Mouse (Mus musculus) stomach, embryonic 15.5 days (tissue): ENCODE data around the gene Rpp40. TPM values are rescaled to one million over a fixed set of nuclear protein-coding genes. Genes with fewer than 3 reads are reported as not detected.
A peak's percentile ranks its signal among the peaks of the same experiment; 100 is the strongest.

Experiments used
- ATAC-seq: fragments of 200-750 bp; cut with Nextera tagmentation; 2 replicates; pipeline ENCODE4 v1.8.0; 2017; ENCODE audit warnings: low read depth, moderate number of reproducible peaks, moderate TSS enrichment; ENCODE audit not compliant: insufficient read depth, low FRiP score
- H3K27ac ChIP-seq: fragments of 300-500 bp; sonication (generic); 2 replicates; pipeline ENCODE4 v1.5.1; 2015; ENCODE audit warnings: mild to moderate bottlenecking, inconsistent platforms
- H3K27me3 ChIP-seq: fragments of 300-500 bp; sonication (generic); replicated peaks from 2 replicates; pipeline ENCODE4 v1.6.1; 2015; ENCODE audit warnings: inconsistent platforms
- H3K36me3 ChIP-seq: fragments of 300-500 bp; sonication (generic); 2 replicates; pipeline ENCODE4 v1.6.1; 2015; ENCODE audit warnings: inconsistent platforms
- H3K4me1 ChIP-seq: fragments of 300-500 bp; sonication (generic); 2 replicates; pipeline ENCODE4 v1.6.1; 2015; ENCODE audit warnings: inconsistent platforms
- H3K4me2 ChIP-seq: fragments of 300-500 bp; sonication (generic); 2 replicates; pipeline ENCODE4 v1.6.1; 2015; ENCODE audit warnings: mild to moderate bottlenecking, inconsistent platforms
- H3K4me3 ChIP-seq: fragments of 300-500 bp; sonication (generic); replicated peaks from 2 replicates; pipeline ENCODE4 v1.5.1; 2015; ENCODE audit warnings: inconsistent platforms
- H3K9ac ChIP-seq: fragments of 300-500 bp; sonication (generic); 2 replicates; pipeline ENCODE4 v1.6.1; 2015; ENCODE audit warnings: inconsistent platforms
- H3K9me3 ChIP-seq: fragments of 300-500 bp; sonication (generic); 2 replicates; pipeline ENCODE4 v1.6.1; 2016; ENCODE audit warnings: inconsistent platforms
- WGBS: fragments of 180-500 bp; shearing (Covaris S2); methylation state at CpG from one replicate; pipeline ENCODE4 v1.1.7; 2015; 5-methylcytosine and 5-hydroxymethylcytosine counted together
- polyA plus RNA-seq: library from polyadenylated mRNA; unstranded; fragments of >200 nt; fragmentation: Nextera tagmentation; extraction: Ambion mirVana; gene quantifications from 2 replicates; pipeline ENCODE4 v1.2.1, GENCODE M21; 2015

Gene Rpp40
- polyA plus RNA-seq = 16.8 and 18.9 TPM in 2 replicates

DNA sequence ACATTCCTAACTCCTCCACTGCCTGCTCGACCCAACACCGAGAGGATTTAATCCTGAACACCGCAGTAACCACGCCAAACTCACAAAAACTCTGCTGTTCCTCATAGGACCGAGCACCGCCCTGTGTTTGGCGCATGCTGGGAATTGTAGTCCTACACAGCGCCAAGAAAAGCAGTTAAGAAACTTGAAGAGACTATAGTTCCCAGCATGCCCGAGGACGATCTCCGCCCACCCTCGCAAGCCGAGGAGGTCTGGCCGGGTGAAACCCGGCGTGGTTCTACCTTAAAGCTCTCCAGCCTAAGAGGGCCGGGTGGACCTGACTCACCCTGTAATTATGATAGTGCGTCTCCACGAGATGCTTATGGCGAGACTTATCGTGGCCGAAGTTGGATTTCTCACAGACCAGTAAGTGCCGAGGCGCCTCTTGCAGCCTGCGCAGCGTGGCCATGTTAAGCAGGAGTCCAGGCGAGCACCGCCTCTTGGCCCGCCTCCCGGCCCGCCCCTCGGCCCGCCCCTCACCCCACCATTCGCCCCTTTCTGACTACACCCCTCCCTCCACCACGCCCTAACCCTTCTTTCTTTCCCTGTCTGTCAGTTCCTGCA lies at the start of gene Rpp40:
TSS of gene Rpp40 (minus strand) at position 481 of the 603 bp plus-strand sequence.
- peak; percentile 100 for ATAC-seq
- Histone ChIP-seq H3K4me2 (peak within 1 kb of the TSS; percentile 57), H3K9ac (peak within 1 kb of the TSS; percentile 23; the same call in 1 of the 2 replicates), H3K36me3 (no peaks in the 10 kb centered on the region), H3K4me3 (peak within 1 kb of the TSS; percentile 81), H3K4me1 (no peaks in the 10 kb centered on the region), H3K9me3 (no peaks in the 10 kb centered on the region), H3K27ac (peak within 1 kb of the TSS; percentile 65; the same call in 1 of the 2 replicates), H3K27me3 (no peaks in the 10 kb centered on the region)
- under 1% methylated on average over 35 of the region's 35 CpGs for WGBS

DNA sequence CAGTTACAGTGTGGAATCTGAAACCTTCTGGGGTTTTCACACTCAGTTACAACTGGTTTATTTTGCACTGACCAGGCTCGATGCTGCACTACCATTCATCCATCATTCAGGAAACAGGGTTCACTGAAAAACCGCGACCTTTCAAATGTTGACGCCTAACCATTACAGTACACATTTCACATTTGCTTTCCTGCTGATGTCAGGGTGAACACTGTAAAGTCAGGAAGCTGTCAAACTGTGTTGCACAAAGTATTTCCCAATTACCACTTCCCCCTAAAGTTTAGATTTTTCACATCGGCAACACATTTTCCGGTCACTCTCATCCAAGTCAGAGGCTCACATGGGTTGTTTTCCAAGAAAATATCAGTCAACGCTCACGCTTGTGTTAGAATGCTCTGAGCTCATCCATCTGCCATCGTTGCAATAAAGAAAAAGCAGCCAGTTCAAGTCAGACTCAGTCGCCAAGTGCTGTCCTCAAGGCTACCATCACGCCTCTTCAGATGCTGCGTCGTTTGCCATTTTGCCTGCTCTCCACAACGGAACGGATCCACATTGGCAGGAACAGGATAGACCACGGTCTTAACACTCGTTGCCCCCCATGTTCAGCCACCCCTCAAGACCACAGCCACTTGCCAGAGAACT lies 43.8 kb upstream of the Rpp40 start:
- no peaks in the 10 kb centered on the region for H3K9me3 ChIP-seq
- no peak overlapping the region for H3K27ac ChIP-seq
- no peak overlapping the region for H3K4me2 ChIP-seq
- no peak overlapping the region for H3K9ac ChIP-seq
- no peak overlapping the region for H3K4me3 ChIP-seq
- H3K27me3 ChIP-seq = no peaks in the 10 kb centered on the region
- no peaks in the 10 kb centered on the region for H3K4me1 ChIP-seq
- no peak for ATAC-seq
- no peaks in the 10 kb centered on the region for H3K36me3 ChIP-seq
- WGBS = 61% methylated on average over 17 of the region's 17 CpGs

DNA sequence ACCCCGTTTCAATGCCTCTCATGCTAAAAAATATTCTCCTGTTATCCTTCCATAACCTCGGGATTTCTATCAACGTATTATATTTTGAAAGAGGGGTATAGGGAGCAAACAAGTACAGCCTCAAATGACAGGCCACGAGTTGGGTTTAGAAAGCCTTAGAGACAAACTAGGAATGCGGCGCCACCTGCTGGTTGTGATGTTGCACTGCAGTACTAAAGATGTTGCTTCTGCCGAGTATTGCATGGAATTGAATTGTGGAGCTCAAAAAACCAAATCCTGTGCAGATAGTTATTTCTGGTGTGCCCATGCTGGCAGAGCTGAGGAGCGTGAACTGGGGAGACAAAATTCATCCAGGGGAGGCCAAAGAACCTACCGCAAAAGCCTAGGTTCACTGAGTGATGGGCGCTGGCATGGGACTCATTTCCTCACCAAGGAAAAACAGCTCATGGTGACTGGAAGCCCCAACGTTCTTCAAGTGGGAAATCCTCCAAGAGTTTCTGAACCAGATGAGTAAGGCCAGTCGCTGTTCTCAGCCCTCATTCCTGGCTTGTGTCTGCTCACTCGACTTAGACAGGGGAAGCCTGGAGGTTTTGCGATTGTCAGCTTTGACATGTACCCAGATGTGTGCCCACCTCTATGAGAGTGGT lies 41.3 kb upstream of the Rpp40 start:
- no peaks in the 10 kb centered on the region for H3K4me1 ChIP-seq
- 20% methylated on average over 14 of the region's 14 CpGs for WGBS
- no peaks in the 10 kb centered on the region for H3K27me3 ChIP-seq
- H3K9me3 ChIP-seq = no peaks in the 10 kb centered on the region
- no peak overlapping the region for H3K4me3 ChIP-seq
- ATAC-seq = no peak
- no peak overlapping the region for H3K27ac ChIP-seq
- H3K9ac ChIP-seq = no peak overlapping the region
- H3K4me2 ChIP-seq = no peak overlapping the region
- H3K36me3 ChIP-seq = no peaks in the 10 kb centered on the region

DNA sequence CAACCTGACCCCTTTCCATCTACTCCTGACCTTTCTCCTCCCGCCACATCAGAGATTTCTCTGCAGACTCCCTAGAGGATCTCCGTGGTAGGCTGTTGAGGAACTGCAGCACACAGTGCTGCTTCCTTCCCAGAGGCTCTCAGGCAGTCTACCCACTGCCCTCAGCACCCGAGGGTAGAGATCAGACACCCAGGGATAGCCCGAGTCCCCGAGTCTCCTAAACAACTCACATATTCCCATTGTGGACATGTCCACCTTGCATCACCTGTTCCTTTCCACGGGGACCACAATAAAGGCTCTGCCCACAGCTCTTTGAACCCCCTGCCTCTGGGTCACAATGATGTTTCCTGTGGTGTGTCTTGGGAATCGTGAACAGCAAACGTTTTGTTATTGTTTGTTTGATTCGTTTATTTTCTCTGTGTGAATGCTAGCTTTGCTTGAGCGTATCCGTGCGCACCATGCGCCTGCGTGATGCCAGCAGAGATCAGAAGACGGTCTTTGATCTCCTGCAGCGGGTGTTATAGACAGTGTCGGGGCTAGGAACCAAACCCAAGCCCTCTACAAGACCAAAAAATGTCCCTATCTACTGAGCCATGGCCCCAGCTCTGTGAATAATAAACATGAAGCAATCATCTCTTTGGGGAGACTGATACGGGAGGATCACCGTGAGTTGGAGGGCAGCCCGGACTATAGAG lies 40.6 kb upstream of the Rpp40 start:
- no peak overlapping the region for H3K27ac ChIP-seq
- H3K4me2 ChIP-seq = no peak overlapping the region
- no peak overlapping the region for H3K9ac ChIP-seq
- no peaks in the 10 kb centered on the region for H3K9me3 ChIP-seq
- H3K4me1 ChIP-seq = no peaks in the 10 kb centered on the region
- no peak for ATAC-seq
- no peak overlapping the region for H3K4me3 ChIP-seq
- 73% methylated on average over 20 of the region's 20 CpGs for WGBS
- no peaks in the 10 kb centered on the region for H3K27me3 ChIP-seq
- no peaks in the 10 kb centered on the region for H3K36me3 ChIP-seq

DNA sequence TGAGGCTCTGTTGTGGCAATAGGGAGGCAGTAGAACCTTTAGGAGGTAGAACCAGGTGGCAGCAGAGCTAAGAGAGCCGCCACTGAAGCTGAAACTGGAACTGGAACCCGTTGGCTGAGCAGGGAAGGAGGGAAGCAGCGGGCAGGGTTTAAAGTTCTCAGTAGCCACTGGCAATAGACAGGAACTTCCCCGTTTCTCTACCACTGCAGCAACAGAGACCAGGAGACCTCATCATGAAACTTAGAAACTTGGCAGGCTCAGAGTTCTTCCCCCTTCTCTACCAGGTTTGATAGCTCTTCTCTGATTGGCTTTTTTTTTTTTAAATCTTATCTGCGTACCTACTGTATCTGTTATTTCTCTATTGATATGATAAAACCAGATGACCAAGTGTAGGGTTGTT lies 34.8 kb upstream of the Rpp40 start:
- WGBS = 76% methylated on average over 5 of the region's 5 CpGs
- no peaks in the 10 kb centered on the region for H3K36me3 ChIP-seq
- H3K27ac ChIP-seq = no peak overlapping the region
- no peaks in the 10 kb centered on the region for H3K4me1 ChIP-seq
- no peak overlapping the region for H3K9ac ChIP-seq
- H3K9me3 ChIP-seq = no peaks in the 10 kb centered on the region
- ATAC-seq = no peak
- no peak overlapping the region for H3K4me3 ChIP-seq
- no peaks in the 10 kb centered on the region for H3K27me3 ChIP-seq
- H3K4me2 ChIP-seq = no peak overlapping the region

DNA sequence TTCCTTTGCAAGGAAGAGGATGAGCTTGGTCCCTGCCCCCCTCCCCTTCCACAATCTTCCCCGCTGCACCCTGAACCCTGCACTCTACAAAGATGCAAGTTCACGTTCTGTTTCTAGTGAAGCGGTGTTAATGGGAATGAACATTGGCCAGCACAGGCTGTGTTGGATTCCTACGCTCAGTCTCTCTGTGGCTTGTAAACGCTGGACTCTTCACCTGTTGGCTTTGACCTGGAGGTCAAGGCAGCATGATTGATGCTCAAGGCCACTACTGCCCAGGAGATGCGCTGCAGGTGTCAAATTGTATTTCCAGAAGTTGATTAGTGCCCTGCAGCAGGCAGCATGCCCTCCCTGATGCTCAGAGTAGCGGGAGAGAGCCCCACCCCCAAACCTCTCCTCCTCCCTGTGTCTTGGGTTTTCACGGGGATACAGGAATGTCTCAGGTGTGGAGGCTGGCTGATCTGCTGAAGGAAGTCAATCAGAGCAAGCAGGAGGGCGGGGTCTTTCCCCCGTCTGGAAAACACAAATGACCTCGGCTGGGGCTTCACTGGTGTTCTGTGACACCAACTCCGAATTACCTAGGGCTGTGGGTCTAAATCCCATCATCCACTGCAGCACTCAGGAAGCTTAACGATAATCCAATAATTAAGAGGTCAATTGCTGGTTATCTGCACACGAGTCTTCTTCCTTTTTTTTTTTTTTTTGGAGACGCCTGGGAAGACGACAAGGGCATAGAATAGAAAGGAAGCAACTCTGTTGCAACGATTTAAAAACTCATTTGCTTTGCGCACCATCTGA lies 33.9 kb upstream of the Rpp40 start:
- whole genome bisulfite sequencing = 48% methylated on average over 18 of the region's 18 CpGs
- no peaks in the 10 kb centered on the region for H3K27me3 ChIP-seq

DNA sequence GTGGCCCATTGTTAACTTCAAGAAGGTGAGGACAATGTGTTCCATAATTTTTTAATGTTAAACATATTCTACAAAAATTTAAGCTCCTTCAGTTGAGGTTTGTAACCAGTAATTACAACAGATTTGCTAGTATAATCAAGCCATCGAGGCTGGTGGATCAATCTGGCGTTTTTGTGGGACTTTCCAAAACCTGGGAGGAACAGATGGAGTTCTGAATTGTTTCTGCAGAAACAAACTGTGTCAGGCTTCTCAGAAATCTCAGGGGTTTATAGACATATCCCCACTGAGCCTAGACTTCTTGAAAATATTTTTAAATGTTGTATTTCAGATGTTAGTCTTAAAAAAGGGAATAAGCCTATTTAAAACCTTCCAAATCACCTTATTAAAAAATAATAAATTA lies 31.8 kb upstream of the Rpp40 start:
- H3K9ac ChIP-seq = no peak overlapping the region
- no peaks in the 10 kb centered on the region; the same call in 1 of the 2 replicates for H3K9me3 ChIP-seq
- 69% methylated on average over 2 of the region's 2 CpGs for WGBS
- H3K4me3 ChIP-seq = no peak overlapping the region
- no peaks in the 10 kb centered on the region for H3K4me1 ChIP-seq
- no peak overlapping the region for H3K27ac ChIP-seq
- H3K4me2 ChIP-seq = no peak overlapping the region
- H3K27me3 ChIP-seq = no peaks in the 10 kb centered on the region
- no peaks in the 10 kb centered on the region for H3K36me3 ChIP-seq
- ATAC-seq = no peak

More for the DNA sequence above, 33.9 kb upstream of the Rpp40 start:
- Histone ChIP-seq H3K9me3 (no peaks in the 10 kb centered on the region; the same call in 1 of the 2 replicates), H3K4me2 (no peak overlapping the region), H3K4me1 (no peaks in the 10 kb centered on the region), H3K36me3 (no peaks in the 10 kb centered on the region), H3K4me3 (no peak overlapping the region), H3K9ac (no peak overlapping the region), H3K27ac (no peak overlapping the region)
- no peak for ATAC-seq

DNA sequence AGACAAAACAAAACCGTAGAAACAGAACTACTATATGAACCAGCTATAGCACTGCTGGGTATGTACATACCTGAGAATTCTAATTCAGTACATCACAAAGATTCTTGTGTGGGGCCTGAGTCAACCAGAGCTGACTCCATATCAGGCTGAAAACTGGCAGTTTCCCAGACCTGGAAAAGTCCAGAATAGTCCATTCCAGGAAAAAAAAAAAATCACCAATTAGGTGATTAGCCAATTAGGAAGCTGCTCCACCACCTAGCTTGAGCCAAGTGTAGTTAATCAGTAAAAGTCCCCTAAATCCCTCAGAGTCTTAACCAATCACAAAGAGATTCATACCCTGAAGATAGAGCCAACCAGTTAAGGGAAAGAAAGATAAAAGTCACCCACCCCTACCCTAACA lies 5.3 kb upstream of the Rpp40 start:
- H3K4me1 ChIP-seq = no peaks in the 10 kb centered on the region
- H3K27ac ChIP-seq = no peak overlapping the region
- no peaks in the 10 kb centered on the region for H3K36me3 ChIP-seq
- no peaks in the 10 kb centered on the region for H3K9me3 ChIP-seq
- ATAC-seq = no peak
- no peak overlapping the region for H3K9ac ChIP-seq
- H3K4me2 ChIP-seq = no peak overlapping the region
- WGBS = 92% methylated on average over 1 of the region's 1 CpGs
- H3K27me3 ChIP-seq = no peaks in the 10 kb centered on the region
- H3K4me3 ChIP-seq = no peak overlapping the region

DNA sequence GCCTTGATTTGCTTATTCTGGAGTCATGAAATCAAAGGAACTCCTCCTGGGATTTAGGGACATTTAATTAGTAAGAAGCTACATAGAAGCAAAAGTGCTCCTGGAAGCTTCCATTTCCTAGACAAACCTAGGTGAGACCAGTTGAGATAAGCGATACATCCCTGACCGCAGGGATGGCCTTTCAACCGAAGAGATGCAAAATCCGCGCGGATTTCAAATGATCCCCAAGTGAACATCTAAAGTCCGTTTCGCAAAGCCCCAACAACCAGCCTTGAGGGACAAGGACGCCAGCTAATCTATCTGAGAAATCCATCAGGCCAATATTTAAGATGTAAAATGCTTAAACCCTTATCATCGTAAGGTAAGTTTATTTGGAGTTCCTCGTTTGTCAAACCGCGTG lies 781 bp downstream of the Rpp40 start:
- ATAC-seq = no peak
- Histone ChIP-seq H3K27ac (no peak overlapping the region), H3K36me3 (no peaks in the 10 kb centered on the region), H3K9ac (peak overlapping the region; percentile 23; the same call in 1 of the 2 replicates), H3K4me1 (no peaks in the 10 kb centered on the region), H3K4me3 (peak overlapping the region; percentile 81), H3K9me3 (no peaks in the 10 kb centered on the region), H3K4me2 (peak overlapping the region; percentile 57), H3K27me3 (no peaks in the 10 kb centered on the region)
- under 1% methylated on average over 13 of the region's 13 CpGs for WGBS

DNA sequence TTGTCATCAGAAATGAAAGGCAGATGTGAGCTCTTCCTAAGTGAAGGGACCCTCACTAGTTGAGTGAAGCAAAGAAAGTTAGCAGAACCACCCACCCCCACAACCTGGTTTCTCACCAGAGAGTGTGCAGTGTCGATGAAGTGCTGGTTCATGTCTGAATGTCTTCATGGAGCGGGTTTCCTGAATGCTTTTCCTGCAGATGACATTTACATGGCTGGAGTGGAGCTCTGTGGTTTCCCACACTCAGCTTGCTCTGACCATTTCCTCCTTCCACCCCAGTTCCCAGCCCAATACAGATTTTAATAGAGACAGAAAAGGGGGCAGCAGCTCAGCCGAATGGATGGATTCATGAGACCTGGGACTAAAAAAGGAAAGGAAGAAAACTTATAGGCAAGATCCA lies 13.3 kb downstream of the Rpp40 start:
- no peak overlapping the region for H3K27ac ChIP-seq
- H3K9ac ChIP-seq = no peak overlapping the region
- no peak for ATAC-seq
- no peaks in the 10 kb centered on the region for H3K27me3 ChIP-seq
- no peak overlapping the region for H3K4me3 ChIP-seq
- no peaks in the 10 kb centered on the region for H3K4me1 ChIP-seq
- H3K9me3 ChIP-seq = no peaks in the 10 kb centered on the region
- H3K4me2 ChIP-seq = no peak overlapping the region
- H3K36me3 ChIP-seq = peaks cover 10% of the 10 kb centered on the region; the same call in 1 of the 2 replicates
- WGBS = 84% methylated on average over 3 of the region's 3 CpGs

DNA sequence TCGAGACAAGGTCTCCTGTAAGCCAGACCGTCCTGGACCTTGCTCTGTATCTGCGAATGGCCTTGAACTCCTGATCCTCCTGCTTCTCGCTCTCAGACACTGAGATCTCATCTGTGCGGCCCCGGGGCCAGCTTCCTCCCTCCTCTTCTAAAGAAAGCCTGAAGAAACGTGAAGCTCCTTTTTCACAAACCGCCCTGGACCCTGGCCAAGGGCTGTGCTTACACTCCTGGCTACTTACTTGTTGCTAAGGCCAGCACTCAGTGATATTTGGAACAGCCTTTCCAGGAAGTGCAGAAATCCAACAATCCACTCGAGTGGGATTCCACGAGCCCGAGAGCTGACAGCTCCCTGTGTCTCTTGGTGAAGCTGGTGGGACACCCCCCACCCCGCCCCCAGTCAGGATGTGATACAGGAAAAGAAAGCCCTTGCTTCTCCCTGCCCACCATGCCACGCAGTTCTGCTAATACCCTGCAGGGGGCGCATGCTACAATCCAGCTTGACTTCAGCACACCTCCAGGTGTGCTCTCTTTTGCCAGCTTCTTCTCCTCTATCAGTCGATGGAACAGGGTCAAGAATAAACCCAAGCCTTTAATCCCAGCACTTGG lies 19.9 kb downstream of the Rpp40 start:
- Histone ChIP-seq H3K4me1 (no peaks in the 10 kb centered on the region), H3K27ac (no peak overlapping the region), H3K9ac (no peak overlapping the region), H3K27me3 (no peaks in the 10 kb centered on the region), H3K36me3 (no peaks in the 10 kb centered on the region), H3K9me3 (no peaks in the 10 kb centered on the region), H3K4me2 (no peak overlapping the region), H3K4me3 (no peak overlapping the region)
- ATAC-seq = no peak
- WGBS = 29% methylated on average over 15 of the region's 15 CpGs
